Mouse (Mus musculus): ENCODE results near the gene Dlgap5.

Gene Dlgap5

DNA sequence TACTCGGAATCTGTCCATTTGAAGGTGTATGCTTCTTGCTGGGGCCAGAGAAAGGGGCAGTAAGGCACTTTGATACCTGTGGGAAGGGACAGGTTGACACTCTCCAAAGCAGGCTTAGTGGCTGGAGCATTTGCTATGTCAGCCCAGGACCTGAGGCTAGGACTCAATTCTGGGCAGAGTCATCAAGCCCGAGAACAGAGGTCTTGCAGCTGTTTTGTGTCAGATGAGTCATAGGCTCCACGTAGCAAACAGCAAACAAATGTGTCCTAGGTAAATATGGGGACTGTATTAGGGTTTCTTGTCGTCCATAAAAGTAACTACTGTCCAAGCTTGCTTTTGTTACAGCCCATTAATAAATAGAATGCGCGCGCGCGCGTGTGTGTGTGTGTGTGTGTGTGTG lies 65.9 kb downstream of the Dlgap5 start:
- DNase-seq (ENCODE audit: low spot score) = no peak

DNA sequence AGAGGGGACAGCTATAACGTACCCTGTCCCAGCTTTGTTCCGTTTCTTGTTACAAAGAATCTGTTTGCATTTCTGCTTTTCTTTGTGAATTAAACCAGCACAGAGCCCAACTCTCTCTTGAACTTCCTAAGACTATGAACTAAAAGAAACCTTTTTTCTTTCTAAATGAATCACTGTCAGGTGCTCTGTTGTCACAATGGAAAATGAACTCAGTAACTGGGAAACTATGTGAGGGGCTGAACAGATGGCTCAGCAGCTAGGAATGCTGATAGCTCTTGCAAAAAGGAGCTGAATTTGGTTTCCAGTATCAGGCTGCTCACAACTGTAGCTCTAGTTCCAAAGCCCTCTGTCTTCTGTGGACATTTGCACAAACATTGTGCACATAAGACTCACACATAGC lies 67.2 kb downstream of the Dlgap5 start:
- DNase-seq (ENCODE audit: low spot score) = no peak

- no peak for DNase-seq (ENCODE audit: low spot score)
Observed at GRCm38 (mm10) chr14:47346715-47347114, 71.5 kb downstream of the Dlgap5 start.

GRCm38 (mm10) chr14:47341811-47342291 lies 76.4 kb downstream of the Dlgap5 start:
- DNase-seq (ENCODE audit: low spot score) = no peak

DNA sequence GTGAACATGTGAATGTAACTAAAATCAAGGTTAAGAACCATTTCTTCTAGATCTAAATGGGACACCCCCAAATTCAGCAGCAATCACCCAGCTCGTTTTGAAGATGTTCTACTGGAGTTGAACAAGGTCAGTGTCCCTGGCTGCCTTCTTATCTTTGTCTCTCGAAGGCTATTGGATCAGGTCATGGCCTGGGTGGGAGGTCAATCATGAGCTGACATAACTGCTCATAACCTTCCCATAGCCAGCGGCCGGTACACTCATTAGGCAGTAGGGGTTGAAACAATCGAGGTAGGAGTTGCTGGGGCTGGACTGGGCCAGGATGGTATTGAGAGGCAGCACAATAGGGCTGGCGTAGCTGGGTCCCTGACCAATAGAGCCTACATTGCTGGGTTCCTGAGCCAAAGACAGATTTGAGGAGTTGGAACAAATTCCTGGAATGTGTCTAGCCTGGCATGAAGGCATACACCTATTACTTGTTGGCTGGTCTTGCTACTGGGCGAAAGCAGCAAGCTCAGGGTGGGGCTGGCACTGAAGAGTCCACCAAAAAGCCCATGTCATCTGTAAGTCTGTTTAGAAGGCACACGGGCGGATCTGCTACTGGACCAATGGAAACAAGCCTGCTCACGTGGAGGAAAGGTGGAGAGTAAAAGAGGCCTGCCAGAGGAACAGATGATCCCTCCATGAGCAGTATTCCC lies 77.8 kb downstream of the Dlgap5 start:
- no peak for DNase-seq (ENCODE audit: low spot score)
